Mouse (Mus musculus) 416B (cell line): ENCODE results near the gene Nsd1.
"Not testable (repeated sequence)": the region's sequence is repeated elsewhere in the genome, so short reads cannot be mapped to it uniquely, and the experiment has no call there.

Experiments
- DNase-seq: peaks from one replicate; pipeline ENCODE4 v3.0.0; 2011; ENCODE audit warnings: low read depth

Nsd1 gene

GRCm38 (mm10) chr13:55209649-55210192 is at the start of gene Nsd1:
Gene Nsd1 (plus strand): TSS chr13:55209782.
- no peak for DNase-seq

DNA sequence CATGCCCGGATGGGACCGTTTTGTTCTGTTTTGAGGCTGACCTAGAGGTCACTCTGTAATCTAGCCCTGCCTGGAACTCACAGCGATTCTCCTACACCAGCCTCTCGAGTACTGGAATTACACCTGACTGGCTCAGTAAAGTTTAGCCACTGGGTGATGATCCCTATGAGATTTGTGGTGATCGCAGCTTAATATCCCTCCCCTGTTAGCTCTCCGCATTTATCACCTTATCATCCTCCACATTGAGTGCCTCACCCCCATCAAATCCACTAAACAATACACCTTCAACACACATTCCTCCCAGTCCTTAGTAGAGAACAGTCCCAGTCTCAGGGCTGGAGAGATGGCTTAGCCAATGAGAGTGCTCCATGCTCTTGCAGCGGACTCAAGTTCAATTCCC is 47.2 kb upstream of the Nsd1 start:
- no peak for DNase-seq

DNA sequence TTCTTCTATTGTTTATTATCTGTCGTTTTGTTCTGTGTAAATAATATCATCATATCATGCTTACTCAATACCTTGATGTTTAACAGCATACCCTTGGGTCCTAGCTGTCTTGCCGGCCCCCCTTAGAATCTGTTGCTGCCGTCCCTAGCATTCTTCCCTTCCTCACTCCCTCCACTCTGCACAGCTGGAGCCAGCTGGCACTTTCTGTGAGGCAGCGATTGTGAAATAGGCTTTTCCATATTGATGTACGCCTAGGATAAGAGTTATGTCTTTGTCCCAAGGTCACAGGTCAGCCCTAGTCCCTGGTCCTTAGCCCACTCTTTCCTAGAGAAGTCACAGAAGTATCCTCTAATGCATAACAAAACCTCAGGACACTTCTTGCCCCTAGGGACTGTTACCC is 46.0 kb upstream of the Nsd1 start:
- no peak for DNase-seq

GRCm38 (mm10) chr13:55165831-55166339 is 43.7 kb upstream of the Nsd1 start:
- DNase-seq: no peak

DNA sequence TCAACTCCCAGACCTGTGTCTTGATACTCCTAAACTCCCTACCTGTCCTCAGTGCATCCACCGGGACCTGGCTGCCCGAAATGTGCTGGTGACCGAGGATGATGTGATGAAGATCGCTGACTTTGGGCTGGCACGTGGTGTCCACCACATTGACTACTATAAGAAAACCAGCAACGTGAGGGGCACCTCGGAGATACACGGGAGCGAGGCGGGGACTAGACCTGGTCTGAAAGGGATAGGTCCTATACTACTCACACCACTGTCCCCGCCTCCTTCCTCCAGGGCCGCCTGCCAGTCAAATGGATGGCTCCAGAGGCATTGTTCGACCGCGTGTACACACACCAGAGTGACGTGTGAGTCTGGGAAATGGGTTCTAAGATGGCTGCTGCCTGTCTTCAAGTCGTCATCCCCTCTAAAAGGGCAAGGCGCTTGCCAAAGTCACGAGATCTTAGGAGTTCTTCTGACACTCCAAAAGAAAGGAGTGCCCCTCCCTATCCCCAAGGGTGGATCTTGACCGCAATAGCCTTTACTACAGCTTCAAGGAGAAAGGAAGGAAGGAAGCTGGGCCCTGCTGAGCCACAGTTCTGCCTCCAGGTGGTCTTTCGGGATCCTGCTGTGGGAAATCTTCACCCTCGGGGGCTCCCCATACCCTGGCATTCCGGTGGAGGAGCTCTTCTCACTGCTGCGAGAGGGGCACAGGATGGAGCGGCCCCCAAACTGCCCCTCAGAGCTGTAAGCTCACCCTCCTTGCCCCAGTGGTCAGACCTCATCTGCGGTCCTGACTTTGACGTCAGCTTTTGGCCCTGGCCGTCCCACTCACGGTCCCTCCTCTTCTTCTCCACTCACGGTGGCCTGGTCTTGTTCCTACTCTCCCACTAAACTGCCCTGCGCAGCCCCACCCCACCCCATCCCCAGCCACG is 42.5 kb upstream of the Nsd1 start:
- DNase-seq: peak; percentile 22

DNA sequence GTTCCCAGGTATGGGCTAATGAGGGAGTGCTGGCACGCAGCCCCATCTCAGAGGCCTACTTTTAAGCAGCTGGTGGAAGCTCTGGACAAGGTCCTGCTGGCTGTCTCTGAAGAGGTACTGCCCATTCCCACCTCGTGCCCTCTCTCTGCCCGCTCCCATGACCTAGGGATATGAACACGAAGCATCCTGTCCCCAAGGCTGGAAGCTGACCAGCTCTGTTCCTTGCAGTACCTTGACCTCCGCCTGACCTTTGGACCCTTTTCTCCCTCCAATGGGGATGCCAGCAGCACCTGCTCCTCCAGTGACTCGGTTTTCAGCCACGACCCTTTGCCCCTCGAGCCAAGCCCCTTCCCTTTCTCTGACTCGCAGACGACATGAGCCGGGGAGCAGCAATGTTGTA is 41.8 kb upstream of the Nsd1 start:
- no peak for DNase-seq

DNA sequence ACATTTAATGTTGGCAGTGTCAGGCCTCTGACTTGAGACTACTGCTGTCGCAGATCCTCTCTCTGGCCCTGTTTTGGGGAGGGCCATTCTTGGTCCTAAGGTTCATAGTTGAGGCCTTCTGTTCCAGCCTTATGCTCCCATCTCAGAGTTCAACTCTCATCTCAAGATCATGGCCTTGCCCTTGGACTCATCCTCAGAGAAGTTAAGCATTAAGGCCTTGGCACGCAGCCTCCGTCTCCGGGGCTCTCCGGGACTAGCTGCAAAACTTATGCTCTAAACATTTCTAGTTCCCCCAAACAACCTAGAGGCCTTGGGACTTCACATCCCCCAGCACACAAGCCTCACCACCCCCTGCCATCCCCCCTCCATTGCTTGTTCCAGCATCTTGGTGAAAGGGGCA is 41.3 kb upstream of the Nsd1 start:
- DNase-seq: no peak

- no peak for DNase-seq
Measured at GRCm38 (mm10) chr13:55168958-55169369, 40.6 kb upstream of the Nsd1 start.

GRCm38 (mm10) chr13:55171517-55172335 is 37.9 kb upstream of the Nsd1 start:
- no peak for DNase-seq

GRCm38 (mm10) chr13:55172336-55172770 is 37.2 kb upstream of the Nsd1 start:
- DNase-seq: no peak

GRCm38 (mm10) chr13:55174347-55174746 is 35.2 kb upstream of the Nsd1 start:
- DNase-seq: no peak

DNA sequence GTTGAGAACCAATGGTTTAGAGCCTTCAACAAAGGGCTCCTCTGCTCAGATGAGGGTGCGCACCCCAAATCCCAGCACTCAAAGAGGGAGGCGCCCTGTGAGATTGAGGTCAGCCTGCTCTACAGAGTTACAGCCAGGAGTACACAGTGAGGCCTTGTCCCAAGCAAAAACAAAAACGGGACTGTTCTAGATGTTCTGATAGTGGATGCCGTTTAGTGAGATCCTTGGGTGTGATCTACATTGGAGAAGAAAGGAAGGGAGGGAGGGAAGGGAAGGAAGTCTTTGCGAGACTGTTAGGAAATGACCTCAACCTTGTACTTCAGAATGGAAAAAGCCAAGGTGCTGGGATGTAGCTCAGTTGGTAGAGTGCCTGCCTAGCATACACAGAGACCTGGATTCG is 33.3 kb upstream of the Nsd1 start:
- DNase-seq: peak; percentile 22

GRCm38 (mm10) chr13:55177903-55178496 is 31.6 kb upstream of the Nsd1 start:
- DNase-seq: peak; percentile 35

- DNase-seq: peak; percentile 81
Measured at GRCm38 (mm10) chr13:55178556-55178955, 31.0 kb upstream of the Nsd1 start.

- no peak for DNase-seq
Measured at GRCm38 (mm10) chr13:55179591-55179990, 30.0 kb upstream of the Nsd1 start.

DNA sequence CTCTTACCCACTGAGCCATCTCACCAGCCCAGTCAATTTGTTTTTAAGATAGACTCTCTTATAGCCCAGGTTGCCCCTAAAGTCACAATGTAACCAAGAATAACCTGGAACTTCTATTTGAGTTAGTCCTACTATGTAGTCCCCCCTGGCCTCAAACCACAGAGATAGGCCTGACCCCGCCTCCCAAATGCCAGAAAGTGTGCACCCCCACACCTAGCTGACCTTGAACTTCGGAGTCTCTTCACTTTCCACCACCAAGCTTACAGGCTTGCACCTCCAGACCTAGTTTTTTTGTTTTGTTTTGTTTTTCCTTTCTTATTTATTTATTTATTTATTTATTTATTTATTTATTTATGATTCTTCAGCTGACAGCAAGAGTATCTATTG is 27.8 kb upstream of the Nsd1 start:
- DNase-seq: peak; percentile 34

- DNase-seq: peak; percentile 91
Measured at GRCm38 (mm10) chr13:55182173-55182894, 27.2 kb upstream of the Nsd1 start.

DNA sequence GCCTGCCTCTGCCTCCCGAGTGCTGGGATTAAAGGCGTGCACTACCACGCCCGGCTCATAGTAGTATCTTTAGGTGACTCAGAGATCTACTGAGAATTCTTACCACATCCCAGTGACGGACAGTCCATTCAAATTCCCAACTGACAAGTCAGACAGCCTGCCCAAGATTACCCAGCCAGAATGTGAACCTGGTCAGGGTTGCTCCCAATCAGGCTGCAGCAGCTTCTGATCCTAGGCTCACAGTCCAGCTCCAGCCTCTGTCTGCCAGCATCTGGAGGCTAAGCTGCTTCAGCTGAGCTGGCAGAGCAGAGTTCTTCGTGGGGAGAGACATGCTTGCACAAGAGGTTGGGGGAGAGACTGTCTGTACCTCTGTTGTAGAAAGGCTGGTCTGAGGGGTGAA is 26.2 kb upstream of the Nsd1 start:
- DNase-seq: peak; percentile 41

GRCm38 (mm10) chr13:55187062-55187461 is 22.5 kb upstream of the Nsd1 start:
- not testable (repeated sequence) for DNase-seq

DNA sequence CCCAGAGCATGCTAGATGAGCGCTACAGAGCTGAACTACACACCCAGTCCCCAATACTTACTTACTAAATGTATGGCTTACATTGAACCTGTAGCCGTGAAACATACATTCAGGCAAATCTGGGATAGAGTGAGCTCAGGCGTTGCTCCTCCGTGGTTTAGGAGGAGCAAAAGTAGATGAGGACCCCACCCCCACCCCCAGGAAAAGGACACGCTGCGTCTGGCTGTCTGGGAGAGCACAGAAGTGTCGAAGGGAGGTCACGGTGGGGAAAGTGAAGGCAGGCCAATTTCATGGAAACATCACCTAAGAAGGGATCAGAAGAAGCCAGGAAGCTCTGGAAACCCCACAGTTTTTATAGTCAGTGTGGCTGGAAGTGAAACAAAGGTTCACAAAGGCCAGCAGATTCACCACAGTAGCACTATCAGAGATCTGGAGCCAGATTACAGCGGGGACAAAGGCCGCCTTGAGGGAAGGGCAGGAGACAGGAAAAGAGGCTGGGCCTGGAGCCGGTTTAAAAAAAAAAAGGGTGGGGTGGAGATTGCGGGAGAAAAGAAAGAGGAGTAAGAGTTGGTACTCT is 20.0 kb upstream of the Nsd1 start:
- DNase-seq: no peak
